Mouse (Mus musculus) CH12.LX (cell line): ENCODE results near the gene Maz.
A peak's percentile ranks its signal among the peaks of the same experiment; 100 is the strongest.

ENCODE experiments used
- BHLHE40 ChIP-seq: IDR thresholded peaks from 2 replicates; pipeline ENCODE4 v1.6.1; 2011; ENCODE audit warnings: mild to moderate bottlenecking, low read depth, low read length, improper control_type of control experiment
- CHD1 ChIP-seq: IDR thresholded peaks from 2 replicates; pipeline ENCODE4 v1.6.1; 2012; ENCODE audit warnings: low read depth, low read length, improper control_type of control experiment, inconsistent platforms
- CHD2 ChIP-seq: IDR thresholded peaks from 2 replicates; pipeline ENCODE4 v1.6.1; 2011; ENCODE audit warnings: low read length, improper control_type of control experiment
- CTCF ChIP-seq, 2 experiments: IDR thresholded peaks in 1 of 2; conservative IDR thresholded peaks in 1 of 2; 2 replicates each; pipeline ENCODE4 v1.5.1; 2011 to 2012; ENCODE audit warnings: low read depth in 2 of 2, low read length in 2 of 2, improper control_type of control experiment in 1 of 2, inconsistent platforms in 1 of 2, mild to moderate bottlenecking in 1 of 2, moderate library complexity in 1 of 2
- E2F4 ChIP-seq: IDR thresholded peaks from 2 replicates; pipeline ENCODE4 v1.6.1; 2011; ENCODE audit warnings: low read depth, low read length, improper control_type of control experiment; ENCODE audit not compliant: insufficient replicate concordance
- EP300 ChIP-seq: IDR thresholded peaks from 2 replicates; pipeline ENCODE4 v1.6.1; 2011; ENCODE audit warnings: low read length, improper control_type of control experiment
- MAFK ChIP-seq: IDR thresholded peaks from 2 replicates; pipeline ENCODE4 v1.6.1; 2011; ENCODE audit warnings: low read length, improper control_type of control experiment; ENCODE audit not compliant: insufficient replicate concordance
- NELFE ChIP-seq: IDR thresholded peaks from 2 replicates; pipeline ENCODE4 v1.6.1; 2011; ENCODE audit warnings: low read depth, low read length, improper control_type of control experiment
- POLR2A ChIP-seq: IDR thresholded peaks from 2 replicates; pipeline ENCODE4 v1.6.1; 2011; ENCODE audit warnings: low read depth, mild to moderate bottlenecking, improper control_type of control experiment, low read length
- RCOR1 ChIP-seq: conservative IDR thresholded peaks from 2 replicates; pipeline ENCODE4 v1.6.1; 2012; ENCODE audit warnings: low read depth, mild to moderate bottlenecking, inconsistent platforms, low read length, improper control_type of control experiment
- TBP ChIP-seq: conservative IDR thresholded peaks from 2 replicates; pipeline ENCODE4 v1.6.1; 2011; ENCODE audit warnings: low read depth, low read length, improper control_type of control experiment
- USF1 ChIP-seq: IDR thresholded peaks from 2 replicates; pipeline ENCODE4 v1.6.1; 2014; ENCODE audit warnings: low read depth, mild to moderate bottlenecking, inconsistent platforms, low read length, improper control_type of control experiment
- USF2 ChIP-seq: conservative IDR thresholded peaks from 2 replicates; pipeline ENCODE4 v1.6.1; 2011; ENCODE audit warnings: low read depth, low read length, improper control_type of control experiment

- no peak for TF ChIP-seq RCOR1
- peak; percentile 89 for TF ChIP-seq POLR2A
- TF ChIP-seq EP300, result no peak
- TF ChIP-seq CTCF (conservative IDR thresholded peaks at IDR 0.05 in 1 of 2, IDR thresholded peaks at IDR 0.05 in 1 of 2; ENCODE audit: low read depth in 2 of 2, low read length in 2 of 2), result no peak
- TF ChIP-seq USF1, result no peak
- TF ChIP-seq MAFK, result no peak
- TF ChIP-seq BHLHE40, result no peak
- TF ChIP-seq NELFE, result peak; percentile 88
- peak; percentile 89 for TF ChIP-seq CHD2
- peak; percentile 85 for TF ChIP-seq TBP
- peak; percentile 96 for TF ChIP-seq E2F4
- no peak for TF ChIP-seq USF2
- TF ChIP-seq CHD1, result peak; percentile 66; the same call in 1 of the 2 replicates
Observed at GRCm38 (mm10) chr7:127041851-127042672, 15.2 kb upstream of the Maz start, which contains the start of gene Kif22.
